Mouse (Mus musculus) heart, adult 2 months (tissue): Measurements from ENCODE around the gene Prrt3. TPM values are rescaled to one million over a fixed set of nuclear protein-coding genes. Genes with fewer than 3 reads are reported as not detected.

ENCODE experiments used
- DNase-seq, 2 experiments: peaks; one replicate each; pipeline ENCODE4 v3.0.0; 2021
- H3K27ac ChIP-seq: fragments of 200-600 bp; 2 replicates; pipeline ENCODE4 v1.8.1; 2022
- H3K27me3 ChIP-seq: fragments of 200-500 bp; 2 replicates; pipeline ENCODE4 v1.6.1; 2012; ENCODE audit warnings: mild to moderate bottlenecking, low read length, inconsistent platforms, mixed read lengths; ENCODE audit not compliant: control insufficient read depth, insufficient read depth
- H3K36me3 ChIP-seq: fragments of 200-500 bp; 2 replicates; pipeline ENCODE4 v1.6.1; 2012; ENCODE audit warnings: low read length, inconsistent platforms; ENCODE audit not compliant: control insufficient read depth, insufficient read depth
- H3K4me1 ChIP-seq: fragments of 200-500 bp; 2 replicates; pipeline ENCODE4 v1.6.1; 2011; ENCODE audit warnings: low read length; ENCODE audit not compliant: control insufficient read depth, insufficient read depth
- H3K4me3 ChIP-seq: fragments of 200-600 bp; 2 replicates; pipeline ENCODE4 v1.8.1; 2022
- H3K79me2 ChIP-seq: fragments of 200-500 bp; replicated peaks from 2 replicates; pipeline ENCODE4 v1.6.1; 2012; ENCODE audit warnings: mild to moderate bottlenecking, inconsistent platforms, low read length, moderate library complexity, mixed read lengths; ENCODE audit not compliant: control insufficient read depth, insufficient read depth
- H3K9ac ChIP-seq: fragments of 200-500 bp; 2 replicates; pipeline ENCODE4 v1.6.1; 2012; ENCODE audit warnings: low read depth, mild to moderate bottlenecking, control low read depth, inconsistent platforms, low read length, mixed read lengths
- CTCF ChIP-seq: fragments of 200-600 bp; IDR thresholded peaks from 2 replicates; pipeline ENCODE4 v1.8.1; 2022; ENCODE audit warnings: antibody characterized with exemption, mild to moderate bottlenecking, moderate library complexity
- EP300 ChIP-seq: fragments of 200-500 bp; IDR thresholded peaks from 2 replicates; pipeline ENCODE4 v1.6.1; 2011; ENCODE audit warnings: low read depth, low read length, control low read depth; ENCODE audit not compliant: insufficient read depth
- POLR2A ChIP-seq: fragments of 200-500 bp; IDR thresholded peaks from 2 replicates; pipeline ENCODE4 v1.6.1; 2011; ENCODE audit warnings: mild to moderate bottlenecking, low read depth, low read length, control low read depth; ENCODE audit not compliant: insufficient read depth
- WGBS: fragments of 180-500 bp; shearing (Covaris S2); methylation state at CpG from one replicate; pipeline ENCODE4 v1.1.7; 2018; 5-methylcytosine and 5-hydroxymethylcytosine counted together
- intact Hi-C: fragments of 180-260 bp; cut with DNase I; formaldehyde crosslinking; loops from one replicate; pipeline ENCODE4 v1.15.1; 2025
- long read RNA-seq: library from polyadenylated mRNA; stranded (forward); transcript quantifications from one replicate; pipeline ENCODE4 v2.0.0, GENCODE M21; 2021
- polyA plus RNA-seq: library from polyadenylated mRNA; depleted of rRNA; stranded (reverse); fragments of >200 nt; gene quantifications from 2 replicates; pipeline ENCODE4 v1.2.3, GENCODE M21; 2012; rRNA removed
- total RNA-seq, 2 experiments: library from RNA; stranded (reverse); gene quantifications; 2 replicates each; pipeline ENCODE4 v1.2.3; 2021

The Prrt3 gene
- total RNA-seq (not detected), polyA plus RNA-seq (not detected in 2 replicates)
- long read RNA-seq = 0 reads

DNA sequence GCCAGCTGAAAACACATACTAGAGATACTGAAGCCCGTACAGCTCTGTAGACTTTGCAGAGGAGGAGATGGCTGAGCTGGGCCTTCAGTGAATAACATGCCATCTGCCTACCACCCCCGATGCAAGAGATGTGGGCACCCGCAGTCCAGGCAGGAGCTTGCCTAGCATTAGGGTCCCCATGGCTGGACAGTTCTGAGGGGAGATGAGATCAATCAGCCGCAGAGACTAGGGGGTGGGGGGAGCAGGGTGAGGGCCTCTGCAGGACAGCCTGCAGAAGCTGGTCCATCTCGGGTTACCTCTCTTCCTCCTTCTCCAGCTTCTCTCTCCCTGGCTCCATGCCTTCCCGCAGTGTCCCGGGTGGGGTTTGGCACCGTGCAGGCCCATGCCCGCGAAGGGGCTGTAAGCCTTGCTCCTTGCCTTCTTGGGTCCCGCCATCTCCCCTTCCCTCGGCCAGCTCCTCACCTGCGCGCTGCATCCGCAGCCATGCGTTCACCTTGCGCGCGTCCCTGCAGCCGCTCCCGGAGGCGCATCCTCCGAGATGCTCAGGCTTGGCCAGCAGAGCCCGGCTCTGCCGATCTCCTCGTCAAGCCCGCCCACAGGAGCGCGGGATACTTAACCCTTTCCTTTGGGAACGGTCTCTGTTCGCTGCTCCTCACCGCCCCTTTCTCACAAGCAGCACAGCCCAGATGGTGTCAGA is at the start of gene Prrt3:
TSS of gene Prrt3 (minus strand) at position 544 of the 697 bp plus-strand sequence.
- H3K27ac ChIP-seq = no peak within 1 kb of the TSS
- no peak within 1 kb of the TSS for H3K9ac ChIP-seq
- H3K4me3 ChIP-seq = no peak within 1 kb of the TSS
- intact Hi-C loops = no loop called here
- H3K79me2 ChIP-seq = no peaks in the 10 kb centered on the region
- H3K4me1 ChIP-seq = no peaks in the 10 kb centered on the region
- no peak for TF ChIP-seq POLR2A
- TF ChIP-seq CTCF = no peak
- no peak for TF ChIP-seq EP300
- DNase-seq = no peak
- peaks cover 5% of the 10 kb centered on the region for H3K27me3 ChIP-seq
- H3K36me3 ChIP-seq = no peaks in the 10 kb centered on the region
- WGBS = 8% methylated on average over 32 of the region's 32 CpGs

DNA sequence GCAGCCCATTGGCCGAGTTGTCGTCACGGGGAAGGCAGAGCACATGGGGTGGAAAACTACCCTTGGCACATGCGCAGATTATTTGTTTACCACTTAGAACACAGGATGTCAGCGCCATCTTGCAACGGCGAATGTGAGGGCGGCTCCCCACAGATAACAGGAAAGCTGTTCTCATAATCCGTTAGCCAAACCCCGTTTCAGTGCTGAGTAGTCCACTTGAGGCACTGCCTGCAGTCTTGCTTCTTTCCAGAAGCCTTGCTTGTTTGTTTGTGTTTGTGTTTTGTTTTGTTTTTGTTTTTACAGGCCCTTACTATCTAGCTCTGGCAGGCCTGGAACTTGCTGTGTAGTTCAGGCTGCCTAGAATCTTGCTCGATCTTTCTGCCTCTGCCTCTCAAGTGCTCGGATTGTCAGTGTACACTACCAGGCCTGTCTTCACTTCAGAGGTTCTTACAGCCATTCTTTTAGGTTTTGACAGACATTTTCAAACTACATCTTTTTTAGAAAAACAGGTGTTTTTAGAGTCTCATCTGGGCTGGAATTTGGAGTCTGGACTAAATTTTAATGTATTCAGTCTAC is 42.3 kb upstream of the Prrt3 start:
- no peak for TF ChIP-seq CTCF
- no peak for TF ChIP-seq EP300
- no peak for TF ChIP-seq POLR2A
- no peak for DNase-seq
- no peak overlapping the region for H3K27ac ChIP-seq
- H3K4me3 ChIP-seq = no peak overlapping the region
- H3K79me2 ChIP-seq = no peaks in the 10 kb centered on the region
- no peaks in the 10 kb centered on the region for H3K27me3 ChIP-seq
- intact Hi-C loops = no loop called here
- H3K9ac ChIP-seq = no peak overlapping the region
- no peaks in the 10 kb centered on the region for H3K36me3 ChIP-seq
- no peaks in the 10 kb centered on the region for H3K4me1 ChIP-seq
- 90% methylated on average over 12 of the region's 12 CpGs for WGBS

DNA sequence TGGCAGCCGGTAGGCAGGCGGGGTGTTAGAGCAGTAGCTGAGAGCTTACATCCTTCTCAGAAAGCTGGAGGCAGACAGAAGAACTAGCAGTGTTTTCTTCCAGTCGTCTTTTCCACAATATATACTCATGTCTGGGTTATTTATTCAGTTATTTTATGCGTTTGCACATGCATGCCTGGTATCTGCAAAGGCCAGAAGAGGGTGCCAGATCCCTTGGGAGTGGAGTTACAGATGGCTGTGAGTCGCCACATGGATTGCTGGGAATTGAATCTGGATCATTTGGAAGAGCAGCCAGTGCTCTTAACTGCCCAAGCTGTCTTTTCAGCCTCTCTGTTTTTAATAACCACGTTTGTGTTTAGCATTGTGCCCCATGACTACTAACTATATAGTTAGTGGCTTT is 39.9 kb upstream of the Prrt3 start:
- intact Hi-C loops = no loop called here
- Histone ChIP-seq H3K4me1 (no peaks in the 10 kb centered on the region), H3K27me3 (no peaks in the 10 kb centered on the region), H3K79me2 (no peaks in the 10 kb centered on the region), H3K9ac (no peak overlapping the region), H3K27ac (no peak overlapping the region), H3K4me3 (no peak overlapping the region), H3K36me3 (no peaks in the 10 kb centered on the region)
- 83% methylated on average over 6 of the region's 6 CpGs for WGBS
- TF ChIP-seq CTCF (no peak), POLR2A (no peak), EP300 (no peak)
- DNase-seq = no peak

DNA sequence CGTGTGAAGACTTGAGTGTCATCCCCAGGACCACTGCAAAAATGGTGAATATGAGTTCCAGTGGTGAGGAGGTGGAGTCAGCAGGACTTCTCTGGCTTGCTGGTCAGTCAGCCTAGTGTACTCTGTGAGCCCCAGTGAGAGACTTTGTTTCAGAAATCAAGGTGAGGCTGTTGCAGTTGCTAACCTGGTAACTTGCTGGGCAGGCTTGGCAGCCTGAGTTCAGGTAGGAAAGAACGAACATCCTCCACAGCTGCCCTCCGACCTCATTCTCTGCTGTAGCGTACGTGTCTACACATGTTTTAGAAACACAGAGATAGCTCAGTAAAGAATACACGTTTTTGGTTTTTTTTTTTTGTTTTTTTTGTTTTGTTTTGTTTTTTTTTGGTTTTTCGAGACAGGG is 33.2 kb upstream of the Prrt3 start:
- Histone ChIP-seq H3K4me1 (peaks cover 3% of the 10 kb centered on the region), H3K36me3 (no peaks in the 10 kb centered on the region; the same call in 1 of the 2 replicates), H3K4me3 (no peak overlapping the region), H3K27ac (no peak overlapping the region), H3K79me2 (0 out of 2 replicates have a peak, but pooled peaks cover under 1% of the 10 kb centered on the region), H3K27me3 (no peaks in the 10 kb centered on the region), H3K9ac (no peak overlapping the region)
- 82% methylated on average over 7 of the region's 7 CpGs for whole genome bisulfite sequencing
- no peak for DNase-seq
- TF ChIP-seq POLR2A = no peak
- TF ChIP-seq EP300 = no peak
- no peak for TF ChIP-seq CTCF
- intact Hi-C loops = loop anchor here (5.0 kb wide), 3 partner anchors 67 to 162 kb away; partner anchors contain the start of genes Brk1, Fancd2os, Tatdn2 and Vhl

DNA sequence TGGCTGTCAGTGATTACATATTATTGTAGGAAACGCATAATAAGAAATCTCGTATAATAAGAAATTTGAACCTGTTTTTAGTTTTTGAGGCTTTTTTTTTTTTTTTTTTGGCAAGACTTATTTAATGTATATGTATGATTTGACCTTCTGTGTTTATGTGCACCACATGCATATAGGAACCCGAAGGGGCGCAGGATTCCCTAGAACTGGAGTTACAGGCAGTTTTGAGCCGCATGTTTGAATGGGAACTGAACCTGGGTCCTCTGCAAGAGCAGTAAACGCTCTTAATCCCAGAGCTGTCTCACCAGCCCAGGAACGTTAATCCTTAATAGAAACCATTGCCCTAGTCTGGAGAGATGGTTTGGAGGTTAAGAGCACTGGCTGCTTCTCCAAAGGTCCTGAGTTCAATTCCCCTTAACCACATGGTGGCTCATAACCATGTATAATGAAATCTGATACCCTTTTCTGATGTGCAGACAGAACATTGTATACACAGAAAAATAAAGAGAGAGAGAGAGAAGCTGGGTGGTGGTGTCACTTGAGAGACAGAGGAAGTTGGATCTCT is 30.2 kb upstream of the Prrt3 start:
- no peaks in the 10 kb centered on the region; the same call in 1 of the 2 replicates for H3K36me3 ChIP-seq
- intact Hi-C loops = loop anchor here (2.0 to 5.0 kb wide), 4 partner anchors 49 to 165 kb away; partner anchors contain the start of genes Brk1, Creld1, Fancd2os and Tatdn2
- no peak for TF ChIP-seq POLR2A
- no peak for TF ChIP-seq CTCF
- no peak for TF ChIP-seq EP300
- no peaks in the 10 kb centered on the region for H3K27me3 ChIP-seq
- H3K79me2 ChIP-seq = peaks cover 3% of the 10 kb centered on the region; the same call in 1 of the 2 replicates
- H3K4me1 ChIP-seq = peaks cover 5% of the 10 kb centered on the region
- no peak for DNase-seq
- peak overlapping the region; percentile 99 for H3K4me3 ChIP-seq
- no peak overlapping the region; the same call in 1 of the 2 replicates for H3K9ac ChIP-seq
- peak overlapping the region; percentile 83 for H3K27ac ChIP-seq
- WGBS = 6% methylated on average over 7 of the region's 7 CpGs
